Mouse (Mus musculus) MEL (cell line): ENCODE results near the gene Ran. TPM values are rescaled to one million over a fixed set of nuclear protein-coding genes. Genes with fewer than 3 reads are reported as not detected.

Source experiments
- DNase-seq: peaks from one replicate; pipeline ENCODE4 v3.0.0; 2011; ENCODE audit warnings: low read depth, low spot score
- H3K27ac ChIP-seq: 2 replicates; pipeline ENCODE4 v1.5.1; 2012; ENCODE audit warnings: low read depth, mild to moderate bottlenecking, control low read depth, low read length, moderate library complexity; ENCODE audit not compliant: control insufficient read depth
- H3K27me3 ChIP-seq, 2 experiments: fragments of 150-350 bp in 1 of 2; sonication (generic) in 1 of 2; 2 replicates each; pipeline ENCODE4 v1.6.1; 2012; ENCODE audit warnings: low read length in 2 of 2, mild to moderate bottlenecking in 2 of 2, improper control_type of control experiment in 1 of 2, moderate library complexity in 1 of 2; ENCODE audit not compliant: insufficient read depth in 2 of 2, control insufficient read depth in 1 of 2
- H3K36me3 ChIP-seq, 2 experiments: 2 replicates each; pipeline ENCODE4 v1.6.1; 2012 to 2014; ENCODE audit warnings: low read length in 2 of 2, improper control_type of control experiment in 1 of 2, inconsistent platforms in 1 of 2, mild to moderate bottlenecking in 1 of 2; ENCODE audit not compliant: insufficient read depth in 2 of 2, control insufficient read depth in 1 of 2
- H3K4me1 ChIP-seq, 2 experiments: fragments of 150-350 bp in 1 of 2; sonication (generic) in 1 of 2; 2 replicates each; pipeline ENCODE4 v1.6.1; 2012; ENCODE audit warnings: low read length in 2 of 2, improper control_type of control experiment in 1 of 2, mild to moderate bottlenecking in 1 of 2; ENCODE audit not compliant: insufficient read depth in 2 of 2, control insufficient read depth in 1 of 2
- H3K4me3 ChIP-seq, 2 experiments: fragments of 150-350 bp in 1 of 2; sonication (generic) in 1 of 2; 2 replicates each; pipeline ENCODE4 v1.5.1; 2012; ENCODE audit warnings: low read depth in 2 of 2, low read length in 2 of 2, mild to moderate bottlenecking in 2 of 2, moderate library complexity in 2 of 2, control low read depth in 1 of 2, improper control_type of control experiment in 1 of 2; ENCODE audit not compliant: control insufficient read depth in 1 of 2, insufficient read depth in 1 of 2
- H3K79me2 ChIP-seq: 2 replicates; pipeline ENCODE4 v1.6.1; 2012; ENCODE audit warnings: mild to moderate bottlenecking, low read length, moderate library complexity; ENCODE audit not compliant: control insufficient read depth, poor library complexity, insufficient read depth
- H3K9ac ChIP-seq: 2 replicates; pipeline ENCODE4 v1.6.1; 2012; ENCODE audit warnings: low read depth, mild to moderate bottlenecking, control low read depth, low read length, moderate library complexity; ENCODE audit not compliant: control insufficient read depth, poor library complexity, severe bottlenecking
- H3K9me3 ChIP-seq: fragments of 150-350 bp; sonication (generic); replicated peaks from 2 replicates; pipeline ENCODE4 v1.6.1; 2012; ENCODE audit warnings: mild to moderate bottlenecking, low read length, improper control_type of control experiment, moderate library complexity; ENCODE audit not compliant: insufficient read depth
- CHD1 ChIP-seq: IDR thresholded peaks from 2 replicates; pipeline ENCODE4 v1.6.1; 2012; ENCODE audit warnings: low read depth, mild to moderate bottlenecking, inconsistent platforms, low read length, improper control_type of control experiment
- CHD2 ChIP-seq: IDR thresholded peaks from 2 replicates; pipeline ENCODE4 v1.6.1; 2011; ENCODE audit warnings: low read length, improper control_type of control experiment
- CTCF ChIP-seq, 3 experiments: IDR thresholded peaks in 2 of 3; conservative IDR thresholded peaks in 1 of 3; 2 replicates each; pipeline ENCODE4 v1.5.1; 2011 to 2012; ENCODE audit warnings: low read length in 3 of 3, low read depth in 2 of 3, mild to moderate bottlenecking in 2 of 3, improper control_type of control experiment in 1 of 3, inconsistent platforms in 1 of 3, mixed read lengths in 1 of 3, moderate library complexity in 1 of 3; ENCODE audit not compliant: control insufficient read depth in 1 of 3, insufficient read depth in 1 of 3, poor library complexity in 1 of 3, severe bottlenecking in 1 of 3
- E2F4 ChIP-seq: IDR thresholded peaks from 2 replicates; pipeline ENCODE4 v1.6.1; 2011; ENCODE audit warnings: low read depth, low read length, improper control_type of control experiment, borderline replicate concordance
- ELF1 ChIP-seq: IDR thresholded peaks from 2 replicates; pipeline ENCODE4 v1.6.1; 2014; ENCODE audit warnings: low read depth, mild to moderate bottlenecking, inconsistent platforms, low read length, improper control_type of control experiment, moderate library complexity
- EP300 ChIP-seq, 2 experiments: IDR thresholded peaks; 2 replicates each; pipeline ENCODE4 v1.6.1; 2011; ENCODE audit warnings: improper control_type of control experiment in 2 of 2, low read length in 2 of 2, low read depth in 1 of 2, mild to moderate bottlenecking in 1 of 2
- GATA1 ChIP-seq: IDR thresholded peaks from 2 replicates; pipeline ENCODE4 v1.6.1; 2011; ENCODE audit warnings: low read depth, low read length, improper control_type of control experiment
- HCFC1 ChIP-seq: IDR thresholded peaks from 2 replicates; pipeline ENCODE4 v1.6.1; 2012; ENCODE audit warnings: low read depth, mild to moderate bottlenecking, inconsistent platforms, low read length, improper control_type of control experiment, moderate library complexity
- KAT2A ChIP-seq: conservative IDR thresholded peaks from 2 replicates; pipeline ENCODE4 v1.6.1; 2012; ENCODE audit warnings: low read depth, low read length, improper control_type of control experiment, inconsistent platforms
- MAZ ChIP-seq: IDR thresholded peaks from 2 replicates; pipeline ENCODE4 v1.6.1; 2012; ENCODE audit warnings: low read depth, mild to moderate bottlenecking, inconsistent platforms, low read length, improper control_type of control experiment
- NELFE ChIP-seq: IDR thresholded peaks from 2 replicates; pipeline ENCODE4 v1.6.1; 2011; ENCODE audit warnings: low read depth, low read length, improper control_type of control experiment
- NRF1 ChIP-seq: IDR thresholded peaks from 2 replicates; pipeline ENCODE4 v1.6.1; 2014; ENCODE audit warnings: low read depth, mild to moderate bottlenecking, inconsistent platforms, low read length, improper control_type of control experiment, moderate library complexity; ENCODE audit not compliant: poor library complexity, insufficient read depth, severe bottlenecking
- RAD21 ChIP-seq: IDR thresholded peaks from 2 replicates; pipeline ENCODE4 v1.6.1; 2011; ENCODE audit warnings: mild to moderate bottlenecking, low read depth, low read length, improper control_type of control experiment
- RCOR1 ChIP-seq: IDR thresholded peaks from 2 replicates; pipeline ENCODE4 v1.6.1; 2012; ENCODE audit warnings: low read depth, mild to moderate bottlenecking, inconsistent platforms, low read length, improper control_type of control experiment
- SIN3A ChIP-seq: IDR thresholded peaks from 2 replicates; pipeline ENCODE4 v1.6.1; 2012; ENCODE audit warnings: low read length, improper control_type of control experiment, inconsistent platforms
- TAL1 ChIP-seq: IDR thresholded peaks from 2 replicates; pipeline ENCODE4 v1.6.1; 2012; ENCODE audit warnings: mild to moderate bottlenecking, inconsistent platforms, low read length, moderate library complexity, mixed read lengths
- TBP ChIP-seq: IDR thresholded peaks from 2 replicates; pipeline ENCODE4 v1.8.0; 2011; ENCODE audit warnings: low read depth, low read length, improper control_type of control experiment
- UBTF ChIP-seq: IDR thresholded peaks from 2 replicates; pipeline ENCODE4 v1.6.1; 2012; ENCODE audit warnings: low read depth, mild to moderate bottlenecking, inconsistent platforms, low read length, improper control_type of control experiment, moderate library complexity, borderline replicate concordance; ENCODE audit not compliant: insufficient read depth
- USF2 ChIP-seq, 2 experiments: IDR thresholded peaks; 2 replicates each; pipeline ENCODE4 v1.6.1; 2011 to 2012; ENCODE audit warnings: improper control_type of control experiment in 2 of 2, low read length in 2 of 2, borderline replicate concordance in 1 of 2, inconsistent platforms in 1 of 2, low read depth in 1 of 2, mild to moderate bottlenecking in 1 of 2; ENCODE audit not compliant: insufficient read depth in 1 of 2
- ZC3H11A ChIP-seq: IDR thresholded peaks from 2 replicates; pipeline ENCODE4 v1.6.1; 2012; ENCODE audit warnings: low read depth, mild to moderate bottlenecking, inconsistent platforms, low read length, improper control_type of control experiment
- ZKSCAN1 ChIP-seq: IDR thresholded peaks from 2 replicates; pipeline ENCODE4 v1.6.1; 2012; ENCODE audit warnings: low read depth, mild to moderate bottlenecking, inconsistent platforms, low read length, improper control_type of control experiment, moderate library complexity
- ZMIZ1 ChIP-seq: IDR thresholded peaks from 2 replicates; pipeline ENCODE4 v1.6.1; 2012; ENCODE audit warnings: low read depth, mild to moderate bottlenecking, inconsistent platforms, low read length, improper control_type of control experiment, moderate library complexity
- ZNF384 ChIP-seq: IDR thresholded peaks from 2 replicates; pipeline ENCODE4 v1.6.1; 2012; ENCODE audit warnings: low read depth, mild to moderate bottlenecking, inconsistent platforms, low read length, improper control_type of control experiment
- polyA plus RNA-seq, 2 experiments: library from polyadenylated mRNA; stranded (reverse) in 1 of 2; unstranded in 1 of 2; fragments of >175 nt in 1 of 2; fragments of >200 nt in 1 of 2; gene quantifications; 2 replicates each; pipeline versions ENCODE4 v1.2.1 to v1.2.4; 2012; ENCODE audit warnings: low replicate concordance in 2 of 2, low read depth in 1 of 2; ENCODE audit not compliant: insufficient read length in 2 of 2, insufficient read depth in 1 of 2, missing spikeins in 1 of 2
- total RNA-seq: library from RNA; depleted of rRNA; stranded (reverse); fragments of 300-350 nt; gene quantifications from 2 replicates; pipeline ENCODE4 v1.2.3, GENCODE M21; 2012

The Ran gene
- total and polyA plus RNA-seq, 3 experiments = 91.6 to 2,479 (median 950) TPM

- no peak for TF ChIP-seq RCOR1
- no peak for TF ChIP-seq CHD2
- no peak for TF ChIP-seq HCFC1
- no peak for TF ChIP-seq GATA1
- TF ChIP-seq MAZ = no peak
- no peak for TF ChIP-seq USF2 (IDR thresholded peaks at IDR 0.05; ENCODE audit: borderline replicate concordance in 1 of 2, insufficient read depth in 1 of 2, low read depth in 1 of 2, low read length in 2 of 2)
- TF ChIP-seq ZC3H11A = no peak
- TF ChIP-seq E2F4 = no peak
- peak; percentile 23; the same call in 1 of the 2 replicates for TF ChIP-seq ZMIZ1
- TF ChIP-seq RAD21 = no peak
Measured at GRCm38 (mm10) chr5:129065946-129066345, 46.1 kb downstream of the Ran start (continued).

- H3K4me3 ChIP-seq = no peak overlapping the region; a peak in 1 of 4 replicates
- DNase-seq = no peak
- no peak for TF ChIP-seq CHD1
- TF ChIP-seq NRF1 = no peak
- no peak for TF ChIP-seq ZKSCAN1
- no peak for TF ChIP-seq MAZ
- no peak for TF ChIP-seq CTCF (IDR thresholded peaks at IDR 0.05 in 2 of 3, conservative IDR thresholded peaks at IDR 0.05 in 1 of 3; ENCODE audit: control insufficient read depth in 1 of 3, insufficient read depth in 1 of 3, low read depth in 2 of 3, low read length in 3 of 3, poor library complexity in 1 of 3, severe bottlenecking in 1 of 3)
- TF ChIP-seq EP300 (IDR thresholded peaks at IDR 0.05; ENCODE audit: low read depth in 1 of 2, low read length in 2 of 2) = no peak
- TF ChIP-seq USF2 (IDR thresholded peaks at IDR 0.05; ENCODE audit: borderline replicate concordance in 1 of 2, insufficient read depth in 1 of 2, low read depth in 1 of 2, low read length in 2 of 2) = no peak
- TF ChIP-seq SIN3A = no peak
- no peak for TF ChIP-seq RCOR1
- no peak for TF ChIP-seq ZNF384
- no peak for TF ChIP-seq NELFE
- TF ChIP-seq TBP = no peak
- TF ChIP-seq UBTF = no peak
- TF ChIP-seq ELF1 = no peak
- no peak for TF ChIP-seq TAL1
- no peak for TF ChIP-seq KAT2A
Measured at GRCm38 (mm10) chr5:129066541-129067230, 46.8 kb downstream of the Ran start.

More at GRCm38 (mm10) chr5:129066541-129067230, 46.8 kb downstream of the Ran start:
- Histone ChIP-seq H3K9me3 (no peaks in the 10 kb centered on the region), H3K27me3 (no peaks in the 10 kb centered on the region), H3K36me3 (peaks cover 0 to 15% of the 10 kb centered on the region in 2 experiments; a peak in 2 of 4 replicates), H3K79me2 (no peaks in the 10 kb centered on the region; the same call in 1 of the 2 replicates), H3K4me1 (peaks cover 7 to 22% of the 10 kb centered on the region in 2 experiments), H3K27ac (peak overlapping the region; percentile 97), H3K9ac (peak overlapping the region; percentile 73)
